Mouse (Mus musculus): ENCODE data around the gene Foxp2. TPM values are rescaled to one million over a fixed set of nuclear protein-coding genes. Genes with fewer than 3 reads are reported as not detected.

Foxp2 gene
- polyA plus RNA-seq, 1 experiment from 2014 or later: 25.3 TPM

DNA sequence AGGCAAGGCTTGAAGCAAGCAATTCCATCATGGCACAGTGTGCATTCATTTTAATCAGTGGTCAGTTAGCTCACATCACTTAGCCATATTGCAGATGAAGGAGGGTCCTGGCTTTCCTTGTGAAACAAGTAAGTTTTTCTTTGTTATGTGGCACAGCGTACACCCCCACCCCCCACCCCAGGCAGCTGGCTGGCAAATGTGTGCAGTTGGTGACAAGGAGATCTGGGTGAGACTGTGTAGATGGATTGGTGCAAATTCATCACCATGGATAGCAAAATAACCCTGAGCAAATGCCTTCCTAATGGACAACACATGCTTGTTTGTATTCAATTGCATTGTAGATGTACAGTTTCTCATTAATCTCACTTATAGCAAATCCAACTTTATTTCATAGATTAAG is 240.9 kb downstream of the Foxp2 start:
- no peaks in the 10 kb centered on the region for H3K4me1 ChIP-seq (replicated peaks)
- H3K27ac ChIP-seq: no peak overlapping the region
- no peak overlapping the region for H3K4me3 ChIP-seq
- H3K36me3 ChIP-seq: no peaks in the 10 kb centered on the region
- H3K27me3 ChIP-seq (ENCODE audit: insufficient read depth, poor library complexity, severe bottlenecking): no peaks in the 10 kb centered on the region
- H3K9me3 ChIP-seq: no peaks in the 10 kb centered on the region
- WGBS: 71% methylated on average over 1 of the region's 1 CpGs
- peak; percentile 14 for DNase-seq (ENCODE audit: low spot score)

DNA sequence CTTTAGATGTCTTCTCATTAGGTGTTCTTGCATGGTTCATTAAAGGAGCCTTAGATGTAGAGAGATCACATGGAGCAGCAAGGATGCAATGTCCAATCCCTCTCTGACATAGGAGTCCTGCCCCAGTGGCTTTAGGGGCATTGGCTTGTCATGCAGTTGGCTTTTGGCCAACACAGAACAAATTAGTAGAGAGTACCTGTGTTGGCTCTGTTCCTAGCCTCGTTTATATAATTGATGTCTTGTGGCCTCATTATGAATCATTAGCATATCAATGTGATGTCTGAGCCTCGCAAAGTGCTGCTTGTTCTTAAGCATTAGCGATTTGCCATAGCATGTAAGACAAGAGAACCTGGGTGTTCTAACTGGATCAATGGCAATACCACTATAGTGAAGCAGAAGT is 250.5 kb downstream of the Foxp2 start:
- H3K4me3 ChIP-seq: no peak overlapping the region
- no peak overlapping the region for H3K27ac ChIP-seq
- DNase-seq (ENCODE audit: low spot score): no peak
- no peaks in the 10 kb centered on the region for H3K36me3 ChIP-seq
- no peaks in the 10 kb centered on the region for H3K27me3 ChIP-seq (ENCODE audit: insufficient read depth, poor library complexity, severe bottlenecking)
- H3K9me3 ChIP-seq: no peaks in the 10 kb centered on the region
- 76% methylated on average over 3 of the region's 3 CpGs for WGBS
- H3K4me1 ChIP-seq (replicated peaks): no peaks in the 10 kb centered on the region

DNA sequence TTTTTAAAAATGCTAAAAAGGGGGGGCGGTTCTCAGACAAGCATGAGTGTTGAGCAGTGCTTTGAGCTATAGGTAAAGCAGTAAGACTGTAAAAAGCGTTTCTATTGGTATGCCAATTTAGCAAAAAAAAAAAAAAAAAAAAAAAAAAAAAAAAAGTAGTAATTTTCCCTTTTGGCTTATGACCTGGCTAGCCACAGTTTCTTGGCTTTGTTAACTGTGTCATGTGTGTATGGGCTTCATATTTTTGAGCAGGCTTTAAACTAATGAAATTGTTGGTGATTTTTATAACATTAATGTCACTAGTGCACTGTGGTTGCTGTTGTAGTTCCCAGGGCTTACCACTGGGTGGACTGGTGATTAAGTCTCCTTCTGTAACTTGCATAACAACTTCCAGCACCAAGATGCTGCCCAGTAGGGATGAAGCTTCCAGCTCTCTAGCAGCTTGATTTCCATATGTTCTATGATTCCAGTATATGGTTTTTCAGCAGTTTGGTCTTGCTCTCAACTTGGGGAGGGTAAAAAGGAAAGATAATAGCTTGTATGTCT is 262.4 kb downstream of the Foxp2 start:
- DNase-seq (ENCODE audit: low spot score): peak; percentile 6
- Histone ChIP-seq H3K4me1 (replicated peaks) (no peaks in the 10 kb centered on the region), H3K9me3 (no peaks in the 10 kb centered on the region), H3K36me3 (no peaks in the 10 kb centered on the region), H3K27ac (no peak overlapping the region), H3K4me3 (no peak overlapping the region), H3K27me3 (ENCODE audit: insufficient read depth, poor library complexity, severe bottlenecking) (no peaks in the 10 kb centered on the region)
- 78% methylated on average over 2 of the region's 2 CpGs for WGBS

GRCm38 (mm10) chr6:15176754-15177153 is 275.6 kb downstream of the Foxp2 start:
- 0 out of 2 replicates have a peak, but pooled peaks cover under 1% of the 10 kb centered on the region for H3K4me1 ChIP-seq (replicated peaks)
- no peaks in the 10 kb centered on the region for H3K36me3 ChIP-seq
- no peak overlapping the region for H3K4me3 ChIP-seq
- H3K27me3 ChIP-seq (ENCODE audit: insufficient read depth, poor library complexity, severe bottlenecking): no peaks in the 10 kb centered on the region
- H3K9me3 ChIP-seq: no peaks in the 10 kb centered on the region
- no peak overlapping the region for H3K27ac ChIP-seq
- no peak for DNase-seq (ENCODE audit: low spot score)

- peaks cover 18% of the 10 kb centered on the region; the same call in 1 of the 2 replicates for H3K4me1 ChIP-seq (replicated peaks)
- H3K9me3 ChIP-seq: no peaks in the 10 kb centered on the region
- 0 out of 2 replicates have a peak, but pooled peaks cover 3% of the 10 kb centered on the region for H3K27me3 ChIP-seq (ENCODE audit: insufficient read depth, poor library complexity, severe bottlenecking)
- H3K27ac ChIP-seq: no peak overlapping the region
- DNase-seq (ENCODE audit: low spot score): no peak
- no peaks in the 10 kb centered on the region for H3K36me3 ChIP-seq
- 73% methylated on average over 5 of the region's 5 CpGs for WGBS
- H3K4me3 ChIP-seq: no peak overlapping the region
Observed at GRCm38 (mm10) chr6:15192877-15193276, 291.7 kb downstream of the Foxp2 start.

DNA sequence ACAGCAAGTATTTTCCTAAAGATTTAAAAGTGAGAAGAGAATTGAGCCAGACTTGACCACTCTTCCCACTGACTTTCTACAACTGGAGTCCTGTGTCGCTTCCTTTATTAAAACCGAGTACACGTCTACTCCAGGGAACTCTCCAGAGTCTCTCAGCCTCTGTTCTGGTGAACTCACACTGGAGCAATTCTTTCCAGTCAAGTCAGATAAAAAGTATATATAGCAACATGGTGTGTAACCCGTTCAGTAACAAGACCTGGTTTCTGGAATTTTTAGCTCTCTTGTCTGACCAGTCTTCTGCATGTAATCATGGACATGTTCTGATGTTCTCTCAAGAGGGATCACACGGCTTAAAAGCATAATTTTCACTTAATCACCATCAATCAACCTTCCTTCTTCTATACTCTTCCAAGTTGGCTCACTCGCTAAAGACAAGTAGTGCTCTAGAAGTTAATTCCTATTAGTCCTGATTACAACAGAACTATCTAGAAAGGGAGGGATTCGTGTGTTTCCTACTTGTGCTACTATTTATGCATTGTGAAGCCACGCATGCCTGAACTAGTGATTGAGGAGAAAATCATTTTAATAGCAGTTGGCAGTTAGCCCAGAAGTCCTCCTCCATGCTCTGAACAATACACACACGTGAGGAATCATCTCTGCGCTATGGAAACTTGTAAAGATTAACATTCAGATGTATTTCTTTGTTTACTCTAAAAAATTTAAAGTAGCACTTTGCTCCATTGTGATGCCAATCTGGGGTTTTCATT is 341.2 kb downstream of the Foxp2 start:
- H3K4me3 ChIP-seq: no peak overlapping the region
- H3K4me1 ChIP-seq (replicated peaks): no peaks in the 10 kb centered on the region
- H3K36me3 ChIP-seq: no peaks in the 10 kb centered on the region
- no peaks in the 10 kb centered on the region for H3K27me3 ChIP-seq (ENCODE audit: insufficient read depth, poor library complexity, severe bottlenecking)
- WGBS: 87% methylated on average over 10 of the region's 10 CpGs
- no peak overlapping the region for H3K27ac ChIP-seq
- DNase-seq (ENCODE audit: low spot score): no peak
- H3K9me3 ChIP-seq: no peaks in the 10 kb centered on the region

GRCm38 (mm10) chr6:15257393-15257792 is 356.2 kb downstream of the Foxp2 start:
- 40% methylated on average over 7 of the region's 7 CpGs for WGBS
- Histone ChIP-seq H3K27ac (no peak overlapping the region), H3K36me3 (no peaks in the 10 kb centered on the region), H3K4me3 (no peak overlapping the region), H3K9me3 (no peaks in the 10 kb centered on the region), H3K27me3 (ENCODE audit: insufficient read depth, poor library complexity, severe bottlenecking) (no peaks in the 10 kb centered on the region), H3K4me1 (replicated peaks) (peaks cover 7% of the 10 kb centered on the region; the same call in 1 of the 2 replicates)
- DNase-seq (ENCODE audit: low spot score): no peak

GRCm38 (mm10) chr6:15257893-15258292 is 356.7 kb downstream of the Foxp2 start:
- Histone ChIP-seq H3K27me3 (ENCODE audit: insufficient read depth, poor library complexity, severe bottlenecking) (no peaks in the 10 kb centered on the region), H3K36me3 (no peaks in the 10 kb centered on the region), H3K9me3 (no peaks in the 10 kb centered on the region), H3K4me3 (no peak overlapping the region), H3K4me1 (replicated peaks) (peaks cover 7% of the 10 kb centered on the region; the same call in 1 of the 2 replicates), H3K27ac (no peak overlapping the region)
- WGBS: 59% methylated on average over 6 of the region's 6 CpGs
- DNase-seq (ENCODE audit: low spot score): no peak

DNA sequence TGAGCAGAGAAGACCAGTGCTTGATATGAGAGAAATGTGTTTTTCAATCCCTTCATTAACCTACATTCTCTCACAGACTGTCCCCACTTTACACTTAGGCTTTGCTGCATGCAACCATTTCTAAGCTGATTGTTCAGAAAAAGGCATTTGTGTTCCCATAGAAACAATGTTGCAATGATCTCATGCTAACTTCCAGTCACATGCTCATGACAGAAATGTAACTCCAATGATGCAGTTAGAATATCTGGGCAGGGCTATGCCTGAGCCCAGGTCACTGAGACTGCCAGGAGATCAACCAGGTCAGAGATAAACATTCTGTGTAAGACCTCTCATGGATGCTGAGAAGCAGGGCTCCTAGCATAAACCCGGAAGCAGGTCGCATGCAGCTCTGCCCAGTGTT is 367.0 kb downstream of the Foxp2 start:
- 90% methylated on average over 2 of the region's 2 CpGs for WGBS
- Histone ChIP-seq H3K4me3 (no peak overlapping the region), H3K27me3 (ENCODE audit: insufficient read depth, poor library complexity, severe bottlenecking) (no peaks in the 10 kb centered on the region), H3K27ac (no peak overlapping the region), H3K36me3 (no peaks in the 10 kb centered on the region), H3K9me3 (no peaks in the 10 kb centered on the region), H3K4me1 (replicated peaks) (no peaks in the 10 kb centered on the region)
- DNase-seq (ENCODE audit: low spot score): no peak

DNA sequence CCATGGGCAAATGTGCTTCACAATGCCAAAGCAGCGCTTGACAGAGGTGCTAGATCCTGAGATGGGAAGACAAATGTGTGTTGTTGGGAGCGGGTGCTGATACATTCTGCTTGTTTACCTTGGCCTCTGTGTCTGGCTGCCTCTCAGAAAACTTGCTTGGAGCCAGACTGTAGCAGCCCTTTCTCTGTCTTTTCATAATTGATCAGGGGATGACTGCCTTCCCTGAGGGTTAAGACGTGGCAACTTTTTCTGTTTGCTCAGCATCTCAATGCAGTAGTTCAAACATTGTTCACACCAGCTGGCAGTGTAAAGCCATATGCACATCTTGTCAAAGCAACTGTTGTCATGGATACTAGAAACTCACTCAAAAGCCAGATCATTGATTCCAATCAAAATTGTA is 384.1 kb downstream of the Foxp2 start:
- H3K9me3 ChIP-seq: no peaks in the 10 kb centered on the region
- H3K36me3 ChIP-seq: no peaks in the 10 kb centered on the region
- H3K27me3 ChIP-seq (ENCODE audit: insufficient read depth, poor library complexity, severe bottlenecking): no peaks in the 10 kb centered on the region
- 41% methylated on average over 3 of the region's 3 CpGs for WGBS
- peak overlapping the region; percentile 62; the same call in 1 of the 2 replicates for H3K27ac ChIP-seq
- DNase-seq (ENCODE audit: low spot score): peak; percentile 18
- no peak overlapping the region for H3K4me3 ChIP-seq
- H3K4me1 ChIP-seq (replicated peaks): peaks cover 6% of the 10 kb centered on the region

DNA sequence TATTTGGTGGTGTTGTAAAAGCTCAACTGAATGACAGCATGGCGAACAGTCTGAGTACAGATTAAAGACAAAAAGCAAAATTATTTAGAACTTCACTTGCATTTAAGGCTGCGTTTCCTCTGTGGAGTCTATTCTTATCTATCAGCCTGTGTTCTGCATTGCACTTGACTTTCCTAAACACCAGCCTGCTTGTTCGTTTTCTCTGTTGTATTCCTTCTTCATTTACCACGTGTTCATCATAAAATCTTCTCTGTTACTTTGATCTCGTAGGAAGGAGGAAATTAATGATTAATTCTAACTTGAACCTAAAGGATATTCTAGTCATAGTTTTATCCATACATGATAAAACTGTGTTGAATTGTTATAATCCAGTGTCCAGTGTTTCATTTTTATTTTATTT is 392.9 kb downstream of the Foxp2 start:
- Histone ChIP-seq H3K4me3 (no peak overlapping the region), H3K36me3 (no peaks in the 10 kb centered on the region), H3K9me3 (no peaks in the 10 kb centered on the region), H3K27me3 (ENCODE audit: insufficient read depth, poor library complexity, severe bottlenecking) (no peaks in the 10 kb centered on the region), H3K4me1 (replicated peaks) (no peaks in the 10 kb centered on the region), H3K27ac (no peak overlapping the region)
- DNase-seq (ENCODE audit: low spot score): no peak
- 85% methylated on average over 5 of the region's 5 CpGs for WGBS

- no peak for DNase-seq (ENCODE audit: low spot score)
- WGBS: 76% methylated on average over 1 of the region's 1 CpGs
- Histone ChIP-seq H3K4me1 (replicated peaks) (no peaks in the 10 kb centered on the region), H3K9me3 (no peaks in the 10 kb centered on the region), H3K27ac (no peak overlapping the region), H3K4me3 (no peak overlapping the region), H3K27me3 (ENCODE audit: insufficient read depth, poor library complexity, severe bottlenecking) (no peaks in the 10 kb centered on the region), H3K36me3 (no peaks in the 10 kb centered on the region)
Observed at GRCm38 (mm10) chr6:15299279-15299678, 398.1 kb downstream of the Foxp2 start.

- Histone ChIP-seq H3K4me1 (replicated peaks) (no peaks in the 10 kb centered on the region), H3K4me3 (no peak overlapping the region), H3K27me3 (ENCODE audit: insufficient read depth, poor library complexity, severe bottlenecking) (no peaks in the 10 kb centered on the region), H3K27ac (no peak overlapping the region), H3K9me3 (no peaks in the 10 kb centered on the region), H3K36me3 (no peaks in the 10 kb centered on the region)
- DNase-seq (ENCODE audit: low spot score): no peak
- WGBS: 69% methylated on average over 5 of the region's 5 CpGs
Observed at GRCm38 (mm10) chr6:15310671-15311070, 409.5 kb downstream of the Foxp2 start.

Measured in hindbrain, embryonic 10.5 days (tissue).